Mouse (Mus musculus): Measurements from ENCODE around the gene Plek. TPM values are rescaled to one million over a fixed set of nuclear protein-coding genes. Genes with fewer than 3 reads are reported as not detected.

Plek gene
- polyA plus RNA-seq, 1 experiment from 2014 or later = 1.3 TPM

DNA sequence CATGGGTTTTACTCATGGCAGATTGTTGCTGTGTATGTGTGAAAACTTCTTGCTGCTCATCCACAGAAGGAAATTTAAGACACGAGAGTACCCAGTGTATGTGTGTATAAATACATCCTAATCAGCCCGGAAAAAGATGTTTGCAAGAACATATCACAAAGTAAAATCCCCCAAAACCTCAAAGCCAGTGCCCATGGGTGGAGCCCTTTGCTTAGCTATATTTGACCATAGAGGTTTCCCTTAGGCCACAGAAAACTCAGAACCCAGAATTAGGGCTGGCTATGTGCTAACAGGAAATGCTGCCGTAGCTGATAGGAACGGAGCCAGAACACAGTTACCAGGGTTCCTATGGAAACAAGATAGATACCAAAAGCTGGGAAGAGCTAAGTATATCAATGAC, 75.2 kb downstream of the Plek start:
- Histone ChIP-seq H3K9ac (ENCODE audit: low read depth, low read length) (no peak overlapping the region), H3K27me3 (replicated peaks; ENCODE audit: control insufficient read depth, insufficient read depth, low read length) (no peaks in the 10 kb centered on the region), H3K9me3 (ENCODE audit: control insufficient read depth) (no peaks in the 10 kb centered on the region), H3K4me1 (replicated peaks; ENCODE audit: control insufficient read depth, insufficient read depth, low read length) (no peaks in the 10 kb centered on the region), H3K27ac (ENCODE audit: low read depth, low read length) (no peak overlapping the region), H3K4me3 (ENCODE audit: low read depth, low read length) (no peak overlapping the region), H3K4me2 (replicated peaks; ENCODE audit: low read depth) (no peak overlapping the region), H3K36me3 (ENCODE audit: control insufficient read depth, insufficient read depth) (no peaks in the 10 kb centered on the region)
- 68% methylated on average over 4 of the region's 4 CpGs for WGBS
- ATAC-seq = no peak
- no peak for TF ChIP-seq CTCF (IDR thresholded peaks at IDR 0.05; ENCODE audit: low read depth)

DNA sequence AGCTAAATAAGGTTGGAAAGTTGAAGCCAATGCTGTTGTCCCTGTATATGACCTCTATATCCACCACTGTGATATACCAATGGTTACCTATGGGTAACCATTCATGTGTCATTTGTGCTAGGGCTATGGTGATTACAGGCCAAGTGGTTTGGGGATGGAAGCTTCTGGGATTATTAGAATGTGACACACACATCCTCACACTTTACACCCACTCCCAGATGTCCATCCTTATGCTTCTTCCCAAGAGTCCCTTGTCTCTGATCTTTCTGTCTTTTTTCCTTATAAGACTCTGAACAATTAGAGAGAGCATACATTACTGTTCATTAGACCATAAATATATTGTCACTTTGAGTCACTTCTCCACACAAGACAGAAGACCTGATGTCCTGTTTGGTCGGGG, 79.1 kb downstream of the Plek start:
- H3K36me3 ChIP-seq (ENCODE audit: control insufficient read depth, insufficient read depth) = no peaks in the 10 kb centered on the region
- no peak overlapping the region for H3K27ac ChIP-seq (ENCODE audit: low read depth, low read length)
- no peak for TF ChIP-seq CTCF (IDR thresholded peaks at IDR 0.05; ENCODE audit: low read depth)
- no peak overlapping the region for H3K4me2 ChIP-seq (replicated peaks; ENCODE audit: low read depth)
- 91% methylated on average over 1 of the region's 1 CpGs for WGBS
- no peaks in the 10 kb centered on the region for H3K9me3 ChIP-seq (ENCODE audit: control insufficient read depth)
- no peak overlapping the region for H3K9ac ChIP-seq (ENCODE audit: low read depth, low read length)
- no peak overlapping the region for H3K4me3 ChIP-seq (ENCODE audit: low read depth, low read length)
- ATAC-seq = no peak
- no peaks in the 10 kb centered on the region for H3K27me3 ChIP-seq (replicated peaks; ENCODE audit: control insufficient read depth, insufficient read depth, low read length)
- no peaks in the 10 kb centered on the region for H3K4me1 ChIP-seq (replicated peaks; ENCODE audit: control insufficient read depth, insufficient read depth, low read length)

DNA sequence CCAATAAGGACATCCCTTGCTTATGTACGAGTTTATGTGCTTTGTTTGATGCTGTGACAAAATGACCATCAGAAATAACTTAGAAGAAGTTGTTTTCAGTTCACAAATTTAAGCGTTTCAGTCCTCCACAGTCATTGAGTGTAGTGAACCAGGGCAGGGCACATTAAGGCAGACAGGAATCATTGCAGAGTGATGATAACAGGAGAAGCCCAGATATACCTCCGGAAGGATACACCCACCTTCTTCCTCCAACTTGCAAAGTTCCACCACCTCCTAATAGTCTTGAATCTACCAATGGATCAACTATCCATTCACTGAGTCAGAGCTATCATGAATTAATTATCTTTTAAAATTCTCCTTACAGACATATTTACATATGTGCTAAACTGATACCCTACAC, 80.2 kb downstream of the Plek start:
- Histone ChIP-seq H3K9me3 (ENCODE audit: control insufficient read depth) (no peaks in the 10 kb centered on the region), H3K27me3 (replicated peaks; ENCODE audit: control insufficient read depth, insufficient read depth, low read length) (no peaks in the 10 kb centered on the region), H3K36me3 (ENCODE audit: control insufficient read depth, insufficient read depth) (no peaks in the 10 kb centered on the region), H3K4me2 (replicated peaks; ENCODE audit: low read depth) (no peak overlapping the region), H3K27ac (ENCODE audit: low read depth, low read length) (no peak overlapping the region), H3K4me1 (replicated peaks; ENCODE audit: control insufficient read depth, insufficient read depth, low read length) (no peaks in the 10 kb centered on the region), H3K4me3 (ENCODE audit: low read depth, low read length) (no peak overlapping the region), H3K9ac (ENCODE audit: low read depth, low read length) (no peak overlapping the region)
- TF ChIP-seq CTCF (IDR thresholded peaks at IDR 0.05; ENCODE audit: low read depth) = no peak
- WGBS = 84% methylated on average over 3 of the region's 3 CpGs
- ATAC-seq = no peak

GRCm38 (mm10) chr11:16969650-16970049, 82.5 kb downstream of the Plek start:
- no peaks in the 10 kb centered on the region for H3K27me3 ChIP-seq (replicated peaks; ENCODE audit: control insufficient read depth, insufficient read depth, low read length)
- ATAC-seq = no peak
- WGBS = 50% methylated on average over 2 of the region's 2 CpGs
- TF ChIP-seq CTCF (IDR thresholded peaks at IDR 0.05; ENCODE audit: low read depth) = no peak
- H3K4me2 ChIP-seq (replicated peaks; ENCODE audit: low read depth) = no peak overlapping the region
- H3K9me3 ChIP-seq (ENCODE audit: control insufficient read depth) = no peaks in the 10 kb centered on the region
- no peak overlapping the region for H3K27ac ChIP-seq (ENCODE audit: low read depth, low read length)
- no peaks in the 10 kb centered on the region for H3K4me1 ChIP-seq (replicated peaks; ENCODE audit: control insufficient read depth, insufficient read depth, low read length)
- no peak overlapping the region for H3K4me3 ChIP-seq (ENCODE audit: low read depth, low read length)
- H3K9ac ChIP-seq (ENCODE audit: low read depth, low read length) = no peak overlapping the region
- no peaks in the 10 kb centered on the region for H3K36me3 ChIP-seq (ENCODE audit: control insufficient read depth, insufficient read depth)

- no peak overlapping the region for H3K27ac ChIP-seq (ENCODE audit: low read depth, low read length)
- H3K9me3 ChIP-seq (ENCODE audit: control insufficient read depth) = no peaks in the 10 kb centered on the region
- H3K4me1 ChIP-seq (replicated peaks; ENCODE audit: control insufficient read depth, insufficient read depth, low read length) = no peaks in the 10 kb centered on the region
- no peak overlapping the region for H3K4me3 ChIP-seq (ENCODE audit: low read depth, low read length)
- TF ChIP-seq CTCF (IDR thresholded peaks at IDR 0.05; ENCODE audit: low read depth) = peak; percentile 69
- ATAC-seq = no peak
- no peak overlapping the region for H3K9ac ChIP-seq (ENCODE audit: low read depth, low read length)
- no peaks in the 10 kb centered on the region for H3K27me3 ChIP-seq (replicated peaks; ENCODE audit: control insufficient read depth, insufficient read depth, low read length)
- H3K4me2 ChIP-seq (replicated peaks; ENCODE audit: low read depth) = no peak overlapping the region
- WGBS = 32% methylated on average over 2 of the region's 2 CpGs
- no peaks in the 10 kb centered on the region for H3K36me3 ChIP-seq (ENCODE audit: control insufficient read depth, insufficient read depth)
Observed at GRCm38 (mm10) chr11:16967806-16968205, 84.4 kb downstream of the Plek start.

- WGBS = 49% methylated on average over 1 of the region's 1 CpGs
- ATAC-seq = no peak
- H3K4me2 ChIP-seq (replicated peaks; ENCODE audit: low read depth) = no peak overlapping the region
- no peak overlapping the region for H3K4me3 ChIP-seq (ENCODE audit: low read depth, low read length)
- H3K9me3 ChIP-seq (ENCODE audit: control insufficient read depth) = no peaks in the 10 kb centered on the region
- no peak overlapping the region for H3K27ac ChIP-seq (ENCODE audit: low read depth, low read length)
- no peaks in the 10 kb centered on the region for H3K36me3 ChIP-seq (ENCODE audit: control insufficient read depth, insufficient read depth)
- H3K9ac ChIP-seq (ENCODE audit: low read depth, low read length) = no peak overlapping the region
- H3K27me3 ChIP-seq (replicated peaks; ENCODE audit: control insufficient read depth, insufficient read depth, low read length) = no peaks in the 10 kb centered on the region
- H3K4me1 ChIP-seq (replicated peaks; ENCODE audit: control insufficient read depth, insufficient read depth, low read length) = no peaks in the 10 kb centered on the region
- no peak for TF ChIP-seq CTCF (IDR thresholded peaks at IDR 0.05; ENCODE audit: low read depth)
Observed at GRCm38 (mm10) chr11:16958520-16958919, 93.7 kb downstream of the Plek start.

GRCm38 (mm10) chr11:16957030-16957429, 95.2 kb downstream of the Plek start:
- Histone ChIP-seq H3K36me3 (ENCODE audit: control insufficient read depth, insufficient read depth) (no peaks in the 10 kb centered on the region), H3K4me2 (replicated peaks; ENCODE audit: low read depth) (no peak overlapping the region), H3K4me3 (ENCODE audit: low read depth, low read length) (no peak overlapping the region), H3K4me1 (replicated peaks; ENCODE audit: control insufficient read depth, insufficient read depth, low read length) (no peaks in the 10 kb centered on the region), H3K9me3 (ENCODE audit: control insufficient read depth) (no peaks in the 10 kb centered on the region), H3K27ac (ENCODE audit: low read depth, low read length) (no peak overlapping the region), H3K9ac (ENCODE audit: low read depth, low read length) (no peak overlapping the region), H3K27me3 (replicated peaks; ENCODE audit: control insufficient read depth, insufficient read depth, low read length) (no peaks in the 10 kb centered on the region)
- 87% methylated on average over 6 of the region's 6 CpGs for WGBS
- TF ChIP-seq CTCF (IDR thresholded peaks at IDR 0.05; ENCODE audit: low read depth) = no peak
- ATAC-seq = no peak
